Mouse (Mus musculus) lung, postnatal 14 days (tissue): ENCODE measurements at regions not wholly inside any gene's neighbourhood (a gene's known extent, or its start where the extent isn't known, plus 50 kb on each side); places are given as distances from the start of the nearest gene placed in this dataset.
"Not testable (repeated sequence)": the region's sequence is repeated elsewhere in the genome, so short reads cannot be mapped to it uniquely, and the experiment has no call there.

Experiments
- DNase-seq: peaks from one replicate; pipeline ENCODE4 v3.0.0; 2021

DNA sequence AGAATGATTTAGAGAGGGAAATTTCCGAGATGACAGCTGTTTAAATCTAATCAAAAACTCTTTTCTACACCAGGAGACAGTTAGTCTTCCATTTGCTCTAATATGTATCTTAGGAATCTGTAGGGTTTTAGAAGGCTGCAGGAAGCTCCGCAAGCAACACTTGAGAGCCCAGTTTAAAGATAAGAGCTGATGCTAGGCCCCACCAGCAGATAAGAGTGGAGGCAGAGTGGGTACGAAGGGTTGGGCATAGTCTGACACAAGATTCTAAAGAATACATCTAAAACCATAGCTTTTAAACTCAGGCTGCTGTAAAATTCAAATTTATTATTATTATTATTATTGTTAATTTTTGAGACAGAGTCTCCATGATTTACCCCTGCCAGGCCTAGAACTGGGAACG, 106.7 kb upstream of the Adgrl2 start:
- DNase-seq: no peak

DNA sequence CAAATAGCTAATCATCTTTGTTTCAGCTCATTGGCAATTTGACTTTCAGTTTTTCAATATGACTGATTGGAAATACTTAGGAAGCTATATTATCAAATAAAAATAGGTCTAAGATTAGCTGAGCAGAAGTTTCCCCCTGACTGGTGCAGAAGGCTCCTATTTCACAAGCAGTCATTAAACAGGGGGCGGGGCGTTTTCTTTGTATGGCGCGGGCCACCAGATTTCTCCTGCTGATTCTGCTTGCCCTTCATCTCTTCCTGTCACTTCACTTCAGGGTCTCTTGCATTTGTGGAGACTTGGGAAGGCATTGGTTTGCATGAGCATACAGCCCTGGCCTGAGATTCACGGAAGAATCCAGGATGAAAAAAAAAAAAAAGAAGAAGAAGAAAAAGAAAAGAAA, 102.3 kb upstream of the Adgrl2 start:
- no peak for DNase-seq

GRCm38 (mm10) chr3:149090103-149090502, 99.7 kb upstream of the Adgrl2 start:
- no peak for DNase-seq

DNA sequence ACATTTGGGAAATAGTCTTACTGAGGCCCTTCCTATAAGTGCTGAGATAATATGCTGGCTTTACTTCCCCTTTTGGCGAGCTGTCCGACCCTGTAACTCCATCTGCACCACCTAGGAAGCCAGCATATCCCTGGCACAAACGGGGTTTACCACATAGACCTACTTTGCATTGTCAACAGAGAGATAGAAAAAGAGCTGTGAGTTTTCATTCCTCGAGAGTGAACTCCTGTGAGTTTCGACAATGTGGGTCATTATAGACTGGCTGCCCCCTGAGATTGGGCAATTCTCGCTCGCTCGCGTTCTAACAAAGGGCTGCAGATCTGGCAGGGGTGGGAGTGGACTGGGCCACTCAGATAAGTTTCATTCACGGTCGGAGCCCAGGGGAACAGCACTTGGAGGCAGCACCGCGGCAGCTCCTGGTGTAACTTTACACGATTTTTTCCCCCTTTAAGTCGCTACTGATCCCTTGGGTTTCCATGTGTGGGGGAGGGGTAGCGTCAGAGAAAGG, 98.3 kb upstream of the Adgrl2 start:
- DNase-seq: no peak

DNA sequence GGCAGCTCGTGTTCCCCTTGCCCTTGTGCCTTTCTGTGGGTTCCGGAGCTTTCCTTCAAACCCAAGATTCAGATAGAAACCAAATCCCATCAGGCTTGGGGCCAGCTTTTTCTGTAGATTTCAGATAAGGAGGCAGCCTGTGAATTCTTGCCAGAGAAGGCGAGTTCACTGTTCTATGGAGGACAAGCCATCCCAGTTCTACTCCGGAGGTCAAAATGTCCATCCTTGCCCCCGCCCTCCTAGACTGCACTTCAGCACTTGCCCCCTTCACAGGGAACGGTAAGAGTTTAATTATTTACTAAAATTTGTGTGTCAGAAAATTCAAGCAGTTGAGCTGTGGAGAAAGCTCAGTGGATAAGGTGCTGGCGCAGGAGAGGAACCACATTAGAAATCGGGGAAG, 97.1 kb upstream of the Adgrl2 start:
- no peak for DNase-seq

GRCm38 (mm10) chr3:149086704-149087103, 96.3 kb upstream of the Adgrl2 start:
- DNase-seq: no peak

- no peak for DNase-seq
These were observed 95.7 kb upstream of the Adgrl2 start for GRCm38 (mm10) chr3:149086086-149086485.

GRCm38 (mm10) chr3:149084861-149085598, 94.7 kb upstream of the Adgrl2 start:
- DNase-seq: no peak

- no peak for DNase-seq
These were observed 93.0 kb upstream of the Adgrl2 start for GRCm38 (mm10) chr3:149083391-149083790.

GRCm38 (mm10) chr3:149078881-149079280, 88.5 kb upstream of the Adgrl2 start:
- no peak for DNase-seq

DNA sequence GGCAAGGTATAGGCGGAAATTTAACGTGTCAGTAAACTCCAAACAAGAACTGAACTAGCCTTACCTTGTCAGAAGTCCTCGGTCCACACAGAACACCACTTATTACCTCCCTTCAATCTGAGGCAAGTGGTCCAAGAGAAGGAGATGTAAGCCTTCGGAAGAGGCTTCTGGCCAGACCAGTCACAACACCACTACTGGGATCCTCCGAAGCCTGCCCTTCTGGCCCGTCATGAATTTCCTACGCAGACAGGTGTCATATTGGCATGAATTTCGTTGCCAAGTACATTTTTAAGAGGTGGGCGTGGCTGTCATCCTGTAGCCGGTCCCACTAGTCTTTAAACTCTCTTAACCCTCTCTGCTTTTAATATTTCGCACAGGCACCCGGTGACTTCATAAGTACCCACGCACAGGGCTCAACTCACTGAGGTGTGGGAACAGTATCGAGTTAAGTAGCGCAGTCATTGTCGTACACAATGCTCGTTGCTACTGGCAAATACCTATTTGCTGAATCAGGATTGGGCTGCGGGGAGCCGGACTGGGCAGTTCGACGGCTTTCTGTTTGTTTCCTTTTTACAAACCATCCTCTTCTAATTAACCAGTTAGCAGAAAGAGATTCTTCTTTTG, 86.7 kb upstream of the Adgrl2 start:
- no peak for DNase-seq

- DNase-seq: no peak
These were observed 85.1 kb upstream of the Adgrl2 start for GRCm38 (mm10) chr3:149075488-149075851.

DNA sequence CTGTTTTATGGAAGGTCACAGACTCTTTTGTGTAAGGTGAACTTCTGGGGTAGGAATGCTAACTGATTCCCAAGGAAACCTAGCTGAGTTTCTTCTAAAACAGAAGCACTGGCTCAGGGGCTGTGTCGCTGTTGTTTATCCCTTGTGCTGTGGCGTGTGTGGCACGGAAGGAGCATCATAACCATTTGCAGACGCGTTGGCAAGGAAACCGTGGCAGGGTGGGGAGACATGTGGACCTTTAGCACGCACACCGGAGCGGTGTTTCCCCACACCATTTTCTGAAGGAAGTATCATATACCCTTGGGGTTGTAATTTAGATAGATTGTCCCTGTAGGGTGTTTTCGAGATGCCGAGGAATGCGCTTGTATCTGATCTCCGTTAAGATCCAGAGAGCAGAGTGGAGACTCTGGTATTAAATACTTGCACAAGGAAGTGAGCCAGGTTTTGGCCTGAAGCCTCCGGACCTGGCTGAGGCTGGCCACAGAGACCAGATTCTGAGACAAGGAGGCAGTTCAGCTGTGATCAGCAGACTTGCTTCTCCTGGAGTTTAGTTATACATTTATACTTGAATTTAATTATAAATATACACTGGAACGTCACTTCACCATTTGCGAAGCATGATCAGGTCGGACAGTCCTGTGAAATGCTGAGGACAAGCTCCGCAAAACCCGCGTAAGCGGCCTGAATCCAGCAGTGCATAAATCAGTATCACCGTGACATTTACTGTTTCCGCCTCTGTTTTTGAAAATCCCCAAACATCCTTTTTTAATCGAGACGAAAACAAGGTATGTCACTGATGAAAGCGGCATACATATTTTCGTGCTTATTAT, 84.5 kb upstream of the Adgrl2 start:
- no peak for DNase-seq

DNA sequence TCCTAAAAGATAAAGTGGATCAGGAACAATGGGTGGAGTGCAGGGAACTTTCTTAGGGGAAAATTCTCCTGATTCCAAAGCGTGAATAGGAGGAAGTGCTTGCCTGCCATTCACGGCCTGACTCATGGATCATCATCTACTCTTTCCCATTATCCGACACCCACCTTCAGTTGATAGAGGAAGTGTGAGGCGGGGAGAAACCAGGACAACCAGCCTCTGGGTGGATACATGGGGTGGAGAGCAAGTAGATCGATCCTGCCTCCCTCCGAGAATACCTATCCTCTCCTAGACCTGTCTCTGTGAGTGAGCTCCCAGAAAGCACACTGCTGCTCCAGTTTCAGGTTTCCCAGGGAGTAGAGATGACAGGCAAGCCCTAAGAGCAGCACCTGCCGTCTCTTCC, 79.8 kb upstream of the Adgrl2 start:
- no peak for DNase-seq

GRCm38 (mm10) chr3:149069436-149069835, 79.1 kb upstream of the Adgrl2 start:
- DNase-seq: no peak

DNA sequence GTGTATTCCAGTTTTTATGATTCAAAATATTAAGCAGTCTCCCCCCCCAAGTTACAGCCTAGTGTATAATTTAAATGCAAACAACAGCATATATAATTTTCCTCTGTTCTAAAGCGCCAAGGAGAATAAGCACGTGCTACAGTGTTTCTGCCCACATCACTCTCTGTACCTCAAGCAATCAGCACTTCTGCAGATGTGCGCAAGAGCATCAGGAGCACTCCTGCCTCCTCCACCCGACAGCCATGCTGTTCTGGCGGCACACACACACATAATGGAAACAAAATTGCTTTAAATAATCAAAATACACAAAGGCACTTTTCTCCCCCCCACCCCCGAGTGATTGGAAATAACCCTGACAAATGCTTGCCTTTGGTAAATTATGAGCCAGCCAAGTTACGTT, 78.5 kb upstream of the Adgrl2 start:
- no peak for DNase-seq

GRCm38 (mm10) chr3:149067758-149068157, 77.4 kb upstream of the Adgrl2 start:
- no peak for DNase-seq

GRCm38 (mm10) chr3:149055077-149055476, 64.7 kb upstream of the Adgrl2 start:
- no peak for DNase-seq

GRCm38 (mm10) chr3:149052295-149052902, 62.0 kb upstream of the Adgrl2 start:
- DNase-seq: not testable (repeated sequence)

DNA sequence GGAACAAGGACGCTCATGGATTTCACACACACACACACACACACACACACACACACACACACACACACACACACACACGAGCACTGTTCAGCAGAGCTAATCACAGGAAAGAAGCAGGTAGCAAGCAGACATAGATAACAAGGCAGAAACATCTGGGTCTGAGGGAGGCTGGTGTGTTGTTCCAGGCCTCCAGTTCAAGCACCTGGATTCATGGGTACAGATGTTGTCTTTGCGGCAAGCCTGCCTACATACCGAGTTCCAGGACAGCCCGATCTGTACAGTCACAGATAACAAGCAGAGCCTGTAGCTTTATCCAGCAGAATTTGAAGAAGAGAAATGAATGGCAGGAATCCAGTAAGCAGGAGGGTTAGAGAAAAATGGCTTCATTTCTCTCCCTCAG, 55.0 kb upstream of the Adgrl2 start:
- DNase-seq: no peak

- DNase-seq: no peak
These were observed 53.5 kb upstream of the Adgrl2 start for GRCm38 (mm10) chr3:149043901-149044300.

GRCm38 (mm10) chr3:149042527-149042926, 52.2 kb upstream of the Adgrl2 start:
- DNase-seq: no peak

DNA sequence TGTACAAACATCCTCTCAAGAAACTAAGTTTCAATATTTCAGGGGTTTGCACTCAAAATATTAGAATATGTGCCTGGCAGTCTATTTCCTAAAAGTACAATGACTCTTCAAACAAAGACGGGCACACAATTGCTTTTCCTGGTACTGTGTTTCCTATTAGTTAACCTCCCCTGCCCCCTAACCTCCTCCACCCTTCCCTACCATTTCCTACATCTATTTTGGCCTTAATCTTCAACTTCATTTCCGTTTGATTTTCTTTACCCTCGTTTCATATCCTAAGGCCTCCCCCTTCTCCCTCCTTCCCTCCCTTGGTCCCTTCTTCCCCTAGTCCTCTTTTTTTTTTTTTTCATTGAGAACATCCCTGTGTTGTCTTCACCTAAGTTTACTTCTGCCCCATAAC, 50.8 kb upstream of the Adgrl2 start:
- DNase-seq: no peak
